Mouse (Mus musculus): ENCODE data around the gene Ankrd17.
"Not testable (repeated sequence)": the region's sequence is repeated elsewhere in the genome, so short reads cannot be mapped to it uniquely, and the experiment has no call there.

The Ankrd17 gene

GRCm38 (mm10) chr5:90338177-90339091 is 27.9 kb downstream of the Ankrd17 start:
- no peak for DNase-seq

- DNase-seq, result no peak
Observed at GRCm38 (mm10) chr5:90332478-90332877, 33.9 kb downstream of the Ankrd17 start.

GRCm38 (mm10) chr5:90331071-90331470 is 35.3 kb downstream of the Ankrd17 start:
- DNase-seq, result no peak

- DNase-seq, result no peak
Observed at GRCm38 (mm10) chr5:90298396-90298795, 68.0 kb downstream of the Ankrd17 start.

- no peak for DNase-seq
Observed at GRCm38 (mm10) chr5:90289887-90290286, 76.5 kb downstream of the Ankrd17 start.

GRCm38 (mm10) chr5:90286559-90286958 is 79.8 kb downstream of the Ankrd17 start:
- peak; percentile 63 for DNase-seq

- DNase-seq, result no peak
Observed at GRCm38 (mm10) chr5:90280061-90280460, 86.3 kb downstream of the Ankrd17 start.

GRCm38 (mm10) chr5:90279418-90279817 is 87.0 kb downstream of the Ankrd17 start:
- no peak for DNase-seq

GRCm38 (mm10) chr5:90277443-90277842 is 88.9 kb downstream of the Ankrd17 start:
- no peak for DNase-seq

GRCm38 (mm10) chr5:90274806-90275205 is 91.6 kb downstream of the Ankrd17 start:
- no peak for DNase-seq

GRCm38 (mm10) chr5:90262230-90262629 is 104.1 kb downstream of the Ankrd17 start:
- DNase-seq, result not testable (repeated sequence)

GRCm38 (mm10) chr5:90257023-90257422 is 109.4 kb downstream of the Ankrd17 start:
- DNase-seq, result no peak

- DNase-seq, result no peak
Observed at GRCm38 (mm10) chr5:90247503-90247902, 118.9 kb downstream of the Ankrd17 start.

- no peak for DNase-seq
Observed at GRCm38 (mm10) chr5:90246987-90247386, 119.4 kb downstream of the Ankrd17 start.

- no peak for DNase-seq
Observed at GRCm38 (mm10) chr5:90246567-90246966, 119.8 kb downstream of the Ankrd17 start.

GRCm38 (mm10) chr5:90245416-90245815 is 121.0 kb downstream of the Ankrd17 start:
- DNase-seq, result no peak

GRCm38 (mm10) chr5:90235217-90235616 is 131.2 kb downstream of the Ankrd17 start:
- no peak for DNase-seq

GRCm38 (mm10) chr5:90233305-90233704 is 133.1 kb downstream of the Ankrd17 start:
- no peak for DNase-seq

GRCm38 (mm10) chr5:90229760-90230159 is 136.6 kb downstream of the Ankrd17 start:
- DNase-seq, result no peak

- DNase-seq, result no peak
Observed at GRCm38 (mm10) chr5:90226696-90227095, 139.7 kb downstream of the Ankrd17 start.

GRCm38 (mm10) chr5:90224730-90225129 is 141.6 kb downstream of the Ankrd17 start:
- DNase-seq, result no peak

- peak; percentile 97 for DNase-seq
Observed at GRCm38 (mm10) chr5:90223534-90224381, 142.6 kb downstream of the Ankrd17 start, which contains the start of gene Cox18. TSS of gene Cox18 (minus strand) at chr5:90224001.

- DNase-seq, result no peak
Observed at GRCm38 (mm10) chr5:90222937-90223336, 143.4 kb downstream of the Ankrd17 start.

- DNase-seq, result no peak
Observed at GRCm38 (mm10) chr5:90217791-90218190, 148.6 kb downstream of the Ankrd17 start.

All from right cerebral cortex, postnatal 4 days (tissue).